Mouse (Mus musculus) splenic B cell, adult 2 months (primary cell): ENCODE data around the gene Fam117a.
A peak's percentile ranks its signal among the peaks of the same experiment; 100 is the strongest.
"Not testable (repeated sequence)": the region's sequence is repeated elsewhere in the genome, so short reads cannot be mapped to it uniquely, and the experiment has no call there.

Source experiments
- DNase-seq: peaks from one replicate; pipeline ENCODE4 v3.0.0-alpha.2; 2011; ENCODE audit warnings: low read depth, low spot score
- H3K27me3 ChIP-seq: 2 replicates; pipeline ENCODE4 v1.6.1; 2012; ENCODE audit warnings: mild to moderate bottlenecking, low read length, moderate library complexity, mixed read lengths; ENCODE audit not compliant: control insufficient read depth, poor library complexity, insufficient read depth, severe bottlenecking
- H3K36me3 ChIP-seq: 2 replicates; pipeline ENCODE4 v1.6.1; 2012; ENCODE audit warnings: mild to moderate bottlenecking, low read length, moderate library complexity, mixed read lengths; ENCODE audit not compliant: control insufficient read depth, poor library complexity, insufficient read depth, severe bottlenecking

The Fam117a gene

GRCm38 (mm10) chr11:95402658-95403101 is 65.9 kb downstream of the Fam117a start:
- no peak for DNase-seq
- no peaks in the 10 kb centered on the region for H3K36me3 ChIP-seq
- peaks cover 2% of the 10 kb centered on the region; the same call in 1 of the 2 replicates for H3K27me3 ChIP-seq

GRCm38 (mm10) chr11:95403382-95404340 is 66.8 kb downstream of the Fam117a start:
- Histone ChIP-seq H3K36me3 (no peaks in the 10 kb centered on the region), H3K27me3 (peaks cover 1% of the 10 kb centered on the region; the same call in 1 of the 2 replicates)
- no peak for DNase-seq

- H3K27me3 ChIP-seq: no peaks in the 10 kb centered on the region
- no peaks in the 10 kb centered on the region for H3K36me3 ChIP-seq
- no peak for DNase-seq
Measured at GRCm38 (mm10) chr11:95405771-95406170, 69.0 kb downstream of the Fam117a start.

GRCm38 (mm10) chr11:95406398-95406797 is 69.6 kb downstream of the Fam117a start:
- DNase-seq, H3K36me3 ChIP-seq, H3K27me3 ChIP-seq: not testable (repeated sequence)

GRCm38 (mm10) chr11:95409450-95410112 is 72.8 kb downstream of the Fam117a start:
- DNase-seq: no peak
- no peaks in the 10 kb centered on the region; the same call in 1 of the 2 replicates for H3K27me3 ChIP-seq
- no peaks in the 10 kb centered on the region for H3K36me3 ChIP-seq

- no peaks in the 10 kb centered on the region; the same call in 1 of the 2 replicates for H3K27me3 ChIP-seq
- H3K36me3 ChIP-seq: no peaks in the 10 kb centered on the region
- DNase-seq: no peak
Measured at GRCm38 (mm10) chr11:95411453-95412013, 74.7 kb downstream of the Fam117a start.

- no peaks in the 10 kb centered on the region; the same call in 1 of the 2 replicates for H3K27me3 ChIP-seq
- H3K36me3 ChIP-seq: no peaks in the 10 kb centered on the region
- DNase-seq: no peak
Measured at GRCm38 (mm10) chr11:95412615-95413014, 75.8 kb downstream of the Fam117a start.

- H3K27me3 ChIP-seq: no peaks in the 10 kb centered on the region; the same call in 1 of the 2 replicates
- DNase-seq: peak; percentile 95
- no peaks in the 10 kb centered on the region for H3K36me3 ChIP-seq
Measured at GRCm38 (mm10) chr11:95413641-95414535, 77.1 kb downstream of the Fam117a start, which contains the start of gene Spop. Spop (plus strand) TSS chr11:95414080.

- H3K36me3 ChIP-seq: no peaks in the 10 kb centered on the region
- H3K27me3 ChIP-seq: no peaks in the 10 kb centered on the region; the same call in 1 of the 2 replicates
- peak; percentile 97 for DNase-seq
Measured at GRCm38 (mm10) chr11:95414536-95415161, 77.8 kb downstream of the Fam117a start.

GRCm38 (mm10) chr11:95415931-95416330 is 79.1 kb downstream of the Fam117a start:
- no peaks in the 10 kb centered on the region for H3K36me3 ChIP-seq
- peak; percentile 53 for DNase-seq
- H3K27me3 ChIP-seq: no peaks in the 10 kb centered on the region; the same call in 1 of the 2 replicates

GRCm38 (mm10) chr11:95417341-95417740 is 80.5 kb downstream of the Fam117a start:
- H3K36me3 ChIP-seq: no peaks in the 10 kb centered on the region
- DNase-seq: no peak
- no peaks in the 10 kb centered on the region for H3K27me3 ChIP-seq

GRCm38 (mm10) chr11:95420880-95421435 is 84.1 kb downstream of the Fam117a start:
- no peak for DNase-seq
- H3K36me3 ChIP-seq: no peaks in the 10 kb centered on the region
- H3K27me3 ChIP-seq: no peaks in the 10 kb centered on the region

GRCm38 (mm10) chr11:95423505-95423904 is 86.7 kb downstream of the Fam117a start:
- no peaks in the 10 kb centered on the region for H3K36me3 ChIP-seq
- no peaks in the 10 kb centered on the region for H3K27me3 ChIP-seq
- DNase-seq: no peak
